24 mouse cellular contexts compared by ENCODE assay signal in genomic region chr7:82431572-82431971, GRCm38 (mm10).
A peak's percentile ranks its signal among the peaks of the same experiment; 100 is the strongest.
DNase-seq lines count a peak whose midpoint lies in the region; ATAC-seq and TF ChIP-seq lines count a peak whose summit lies in the region.
"Had no signal": no experiment of that assay in that cellular context is flagged by ENCODE, and none has a peak within 500 bp of the region (broad histone marks: within the 10 kb centered on the region; RNA-seq: fewer than 3 reads in every experiment).

No protein-coding gene starts in this region.

- no peaks in the 10 kb centered on the region for H3K4me1 ChIP-seq in heart, embryonic 12.5 days (replicated peaks)
- H3K4me1 ChIP-seq in heart, postnatal 0 days (ENCODE audit: control insufficient read depth, insufficient read depth), result no peaks in the 10 kb centered on the region
- no peaks in the 10 kb centered on the region for H3K4me1 ChIP-seq in hindbrain, embryonic 12.5 days
- H3K4me1 ChIP-seq: intestine, embryonic 15.5 days; limb, embryonic 10.5 days; limb, embryonic 15.5 days; liver, embryonic 13.5 days; midbrain, embryonic 13.5 days had no signal

- H3K4me3 ChIP-seq in heart, embryonic 12.5 days, result no peak overlapping the region
- H3K4me3 ChIP-seq in heart, postnatal 0 days (ENCODE audit: low read depth, low read length), result no peak overlapping the region
- no peak overlapping the region for H3K4me3 ChIP-seq in hindbrain, embryonic 12.5 days
- H3K4me3 ChIP-seq: intestine, embryonic 15.5 days; limb, embryonic 10.5 days; limb, embryonic 15.5 days; liver, embryonic 13.5 days; midbrain, embryonic 13.5 days had no signal

- TF ChIP-seq EP300 in heart, postnatal 0 days (IDR thresholded peaks at IDR 0.05; ENCODE audit: low read depth), result 0 out of 2 replicates have a peak, but pooled peaks have one; percentile 18

- no peak overlapping the region; the same call in 1 of the 2 replicates for H3K27ac ChIP-seq in heart, embryonic 12.5 days (ENCODE audit: poor library complexity, severe bottlenecking)
- no peak overlapping the region for H3K27ac ChIP-seq in heart, postnatal 0 days (ENCODE audit: low read depth)
- no peak overlapping the region for H3K27ac ChIP-seq in hindbrain, embryonic 12.5 days
- H3K27ac ChIP-seq: hindbrain, postnatal 0 days; intestine, embryonic 15.5 days; limb, embryonic 10.5 days; limb, embryonic 15.5 days; liver, embryonic 13.5 days; macrophage; midbrain, embryonic 13.5 days had no signal

- DNase-seq in heart, postnatal 36 days, result no peak
- DNase-seq in heart, postnatal 0 days (ENCODE audit: low spot score), result peak; percentile 41
- DNase-seq in heart, adult 8-10 months (ENCODE audit: low spot score), result no peak
- peak; percentile 35 for DNase-seq in 3T3-L1 (ENCODE audit: low read depth, low spot score)
- DNase-seq in large intestine, adult 2 months (ENCODE audit: low read depth, low spot score), result peak; percentile 24
- no peak for DNase-seq in cerebellum, postnatal 4 days (ENCODE audit: low spot score in 2 of 2)
- DNase-seq: adrenal gland, postnatal 25 days; cerebellum, adult 18-20 months; cerebellum, postnatal 10 days; gastrocnemius, postnatal 36 days; heart, postnatal 14 days; kidney, adult 2 months; layer of hippocampus, adult 9-11 months; liver, embryonic 13.5 days; lung, adult 18-20 months had no signal

- H3K9ac ChIP-seq in heart, embryonic 12.5 days, result no peak overlapping the region
- H3K9ac ChIP-seq in heart, postnatal 0 days (replicated peaks; ENCODE audit: low read depth, low read length), result no peak overlapping the region
- no peak overlapping the region for H3K9ac ChIP-seq in hindbrain, embryonic 12.5 days
- H3K9ac ChIP-seq: intestine, embryonic 15.5 days; limb, embryonic 15.5 days; liver, embryonic 13.5 days; midbrain, embryonic 13.5 days had no signal

- 34% methylated on average over 2 of the region's 2 CpGs for WGBS in heart, embryonic 12.5 days
- WGBS in heart, postnatal 0 days, result 41% methylated on average over 2 of the region's 2 CpGs
- WGBS in large intestine, adult 2 months, result 18% methylated on average over 2 of the region's 2 CpGs
- WGBS in hindbrain, embryonic 12.5 days, result 66% methylated on average over 2 of the region's 2 CpGs

- no peak overlapping the region for H3K4me2 ChIP-seq in heart, embryonic 12.5 days
- H3K4me2 ChIP-seq in heart, postnatal 0 days (ENCODE audit: low read depth, low read length), result no peak overlapping the region
- no peak overlapping the region for H3K4me2 ChIP-seq in hindbrain, embryonic 12.5 days (replicated peaks)
- H3K4me2 ChIP-seq: intestine, embryonic 15.5 days; limb, embryonic 15.5 days; liver, embryonic 13.5 days; midbrain, embryonic 13.5 days had no signal

- peak; percentile 75 for ATAC-seq in heart, embryonic 12.5 days (ENCODE audit: insufficient number of reproducible peaks, low FRiP score)
- ATAC-seq in heart, postnatal 0 days (ENCODE audit: insufficient read depth, low read depth), result peak; percentile 74
- ATAC-seq in hindbrain, embryonic 12.5 days (ENCODE audit: low FRiP score), result no peak
- ATAC-seq: forebrain, embryonic 14.5 days; hindbrain, postnatal 0 days; intestine, embryonic 15.5 days; midbrain, embryonic 13.5 days had no signal

- no peaks in the 10 kb centered on the region for H3K36me3 ChIP-seq in heart, embryonic 12.5 days
- H3K36me3 ChIP-seq in heart, postnatal 0 days (replicated peaks; ENCODE audit: control insufficient read depth, insufficient read depth, low read length), result no peaks in the 10 kb centered on the region
- no peaks in the 10 kb centered on the region for H3K36me3 ChIP-seq in hindbrain, embryonic 12.5 days
- H3K36me3 ChIP-seq: intestine, embryonic 15.5 days; limb, embryonic 10.5 days; limb, embryonic 15.5 days; liver, embryonic 13.5 days; midbrain, embryonic 13.5 days had no signal

- no peak for TF ChIP-seq CTCF in heart, postnatal 0 days (IDR thresholded peaks at IDR 0.05; ENCODE audit: low read depth)

- no peaks in the 10 kb centered on the region for H3K9me3 ChIP-seq in heart, embryonic 12.5 days (replicated peaks)
- H3K9me3 ChIP-seq in heart, postnatal 0 days (replicated peaks; ENCODE audit: control insufficient read depth, low read length), result no peaks in the 10 kb centered on the region
- H3K9me3 ChIP-seq in hindbrain, embryonic 12.5 days (replicated peaks), result no peaks in the 10 kb centered on the region
- H3K9me3 ChIP-seq: intestine, embryonic 15.5 days; limb, embryonic 10.5 days; limb, embryonic 15.5 days; liver, embryonic 13.5 days; midbrain, embryonic 13.5 days had no signal

- no peaks in the 10 kb centered on the region for H3K27me3 ChIP-seq in heart, embryonic 12.5 days (replicated peaks)
- no peaks in the 10 kb centered on the region for H3K27me3 ChIP-seq in heart, postnatal 0 days (ENCODE audit: control insufficient read depth, insufficient read depth, low read length)
- no peaks in the 10 kb centered on the region for H3K27me3 ChIP-seq in hindbrain, embryonic 12.5 days
- H3K27me3 ChIP-seq: intestine, embryonic 15.5 days; limb, embryonic 15.5 days; liver, embryonic 13.5 days; midbrain, embryonic 13.5 days had no signal

- intact Hi-C loops in heart, postnatal 36 days (cut with DNase I), result no loop called here

Comparison
In these comparisons a context has a peak if more than half of its experiments do, and no peak if none do; other contexts are left out.
1. DNase-seq: peak in heart, postnatal 0 days (single experiment), 3T3-L1 (single experiment) and large intestine, adult 2 months (single experiment); none in heart, postnatal 36 days (0 of 2), heart, adult 8-10 months (single experiment) and cerebellum, postnatal 4 days (0 of 2).